Mouse (Mus musculus): ENCODE data around the gene Slc28a3. TPM values are rescaled to one million over a fixed set of nuclear protein-coding genes. Genes with fewer than 3 reads are reported as not detected.

The Slc28a3 gene
- polyA plus RNA-seq, 1 experiment from 2014 or later: 1.0 TPM

DNA sequence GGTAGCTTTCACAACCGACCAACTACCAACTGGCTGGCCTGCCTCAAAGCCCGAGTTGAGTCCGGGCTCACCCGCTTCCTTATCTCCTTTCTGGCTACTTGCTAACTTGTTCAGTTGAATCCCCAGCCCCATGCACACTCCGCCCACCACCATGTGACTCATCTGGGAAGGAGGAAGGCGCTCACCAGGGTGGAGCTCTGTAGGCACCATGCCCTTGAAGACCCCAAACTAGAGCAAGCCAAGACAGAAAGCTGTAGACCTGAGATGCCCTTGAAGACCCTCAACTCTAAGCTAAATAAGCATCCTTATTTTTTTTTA lies 72.8 kb downstream of the Slc28a3 start:
- Histone ChIP-seq H3K4me1 (no peaks in the 10 kb centered on the region), H3K9me3 (no peaks in the 10 kb centered on the region), H3K27me3 (no peaks in the 10 kb centered on the region), H3K4me3 (no peak overlapping the region), H3K4me2 (no peak overlapping the region), H3K9ac (no peak overlapping the region), H3K27ac (no peak overlapping the region), H3K36me3 (no peaks in the 10 kb centered on the region)
- no peak for ATAC-seq (ENCODE audit: insufficient number of reproducible peaks, low FRiP score, low TSS enrichment, low read depth)
- 71% methylated on average over 6 of the region's 6 CpGs for WGBS

DNA sequence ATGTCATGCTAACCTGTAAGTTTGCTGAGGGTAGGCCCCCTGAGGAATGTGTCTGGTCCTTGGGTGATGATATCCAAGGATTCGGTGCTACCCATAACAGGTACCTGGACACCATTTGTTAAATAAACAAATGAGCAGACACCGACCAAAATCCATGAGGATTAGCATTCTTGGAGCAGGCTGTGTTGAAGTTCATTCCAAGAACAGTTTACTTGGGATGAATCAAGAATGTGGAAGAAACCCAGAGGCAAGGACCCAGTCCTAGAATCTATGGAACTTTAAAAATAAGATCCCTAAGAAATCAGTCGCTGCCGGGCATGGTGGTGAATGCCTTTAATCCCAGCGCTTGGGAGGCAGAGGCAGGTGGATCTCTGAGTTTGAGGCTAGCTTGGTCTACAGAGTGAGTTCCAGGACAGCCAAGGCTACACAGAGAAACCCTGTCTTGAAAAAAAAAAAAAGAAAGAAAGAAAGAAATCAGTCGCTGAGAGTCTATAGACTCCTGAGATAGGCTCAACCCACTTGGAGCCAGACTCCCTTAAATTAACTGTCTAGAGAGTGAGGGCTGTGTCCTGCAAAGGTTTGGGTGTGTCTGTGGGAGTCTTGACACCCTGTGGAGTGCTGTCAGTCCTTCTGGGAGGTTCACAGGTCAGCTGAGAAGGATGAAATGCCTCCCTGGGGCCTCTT lies 73.3 kb downstream of the Slc28a3 start:
- no peaks in the 10 kb centered on the region for H3K9me3 ChIP-seq
- H3K27ac ChIP-seq: no peak overlapping the region
- no peaks in the 10 kb centered on the region for H3K4me1 ChIP-seq
- H3K36me3 ChIP-seq: no peaks in the 10 kb centered on the region
- no peak overlapping the region for H3K4me3 ChIP-seq
- 95% methylated on average over 6 of the region's 6 CpGs for WGBS
- H3K9ac ChIP-seq: no peak overlapping the region
- H3K27me3 ChIP-seq: no peaks in the 10 kb centered on the region
- no peak overlapping the region for H3K4me2 ChIP-seq
- no peak for ATAC-seq (ENCODE audit: insufficient number of reproducible peaks, low FRiP score, low TSS enrichment, low read depth)

DNA sequence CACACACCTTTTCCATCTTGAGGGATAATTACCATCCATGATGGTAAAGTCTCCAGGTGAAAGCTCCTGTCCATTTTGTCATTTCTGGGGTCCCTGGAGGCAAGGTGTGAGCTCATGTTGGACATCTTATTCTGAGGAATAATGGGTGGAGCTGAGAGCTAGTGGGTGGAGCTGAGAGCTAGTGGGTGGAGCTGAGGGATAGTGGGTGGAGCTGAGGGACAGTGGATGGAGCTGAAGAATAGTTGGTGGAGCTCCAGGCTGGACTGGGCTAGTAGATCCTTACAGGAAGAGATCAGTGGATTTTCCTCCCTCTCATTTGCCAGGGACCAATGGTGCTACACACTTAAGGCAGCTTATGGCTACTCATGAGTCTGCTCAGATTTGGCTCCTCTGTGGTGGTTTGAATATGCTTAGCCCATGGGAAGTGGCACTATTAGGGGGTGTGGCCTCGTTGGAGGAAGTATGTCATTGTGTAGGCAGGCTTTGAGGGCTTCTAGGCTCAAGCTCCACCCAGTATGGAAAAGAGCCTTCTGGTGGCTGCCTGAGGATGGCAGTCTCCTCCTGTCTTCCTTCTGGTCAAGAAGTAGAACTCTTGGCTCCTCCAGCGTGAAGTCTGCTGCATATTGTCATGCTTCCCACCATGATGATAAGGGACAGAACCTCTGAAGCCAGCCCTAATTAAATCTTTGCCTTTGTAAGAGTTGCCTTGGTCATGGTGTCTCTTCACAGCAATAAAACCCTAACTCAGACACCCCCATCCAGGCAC lies 74.0 kb downstream of the Slc28a3 start:
- H3K9me3 ChIP-seq: no peaks in the 10 kb centered on the region
- no peak overlapping the region for H3K27ac ChIP-seq
- H3K9ac ChIP-seq: no peak overlapping the region
- H3K4me1 ChIP-seq: no peaks in the 10 kb centered on the region
- H3K36me3 ChIP-seq: no peaks in the 10 kb centered on the region
- WGBS: 79% methylated on average over 2 of the region's 2 CpGs
- H3K27me3 ChIP-seq: no peaks in the 10 kb centered on the region
- H3K4me2 ChIP-seq: no peak overlapping the region
- no peak overlapping the region for H3K4me3 ChIP-seq
- no peak for ATAC-seq (ENCODE audit: insufficient number of reproducible peaks, low FRiP score, low TSS enrichment, low read depth)

DNA sequence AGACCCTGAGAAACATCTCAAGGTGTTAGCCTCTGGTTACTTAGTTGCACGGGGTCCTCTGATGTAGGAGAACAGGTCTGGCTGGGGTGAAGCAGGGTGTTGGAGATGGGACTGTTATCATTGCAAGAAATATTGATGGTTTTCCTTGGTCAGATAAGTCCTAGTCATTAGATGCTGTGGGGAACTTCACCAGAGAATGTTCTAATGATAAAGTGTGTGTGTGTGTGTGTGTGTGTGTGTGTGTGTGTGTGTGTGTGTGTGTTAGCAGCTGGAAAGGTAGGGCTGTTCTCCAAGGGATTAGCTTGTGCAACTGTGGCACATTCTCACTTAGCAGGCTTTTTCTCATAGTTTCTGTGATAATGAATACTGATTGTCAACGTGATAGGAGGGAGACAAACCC lies 75.4 kb downstream of the Slc28a3 start:
- no peaks in the 10 kb centered on the region for H3K36me3 ChIP-seq
- WGBS: 66% methylated on average over 2 of the region's 2 CpGs
- H3K9me3 ChIP-seq: no peaks in the 10 kb centered on the region
- H3K9ac ChIP-seq: no peak overlapping the region
- no peak overlapping the region for H3K4me3 ChIP-seq
- no peak for ATAC-seq (ENCODE audit: insufficient number of reproducible peaks, low FRiP score, low TSS enrichment, low read depth)
- no peaks in the 10 kb centered on the region for H3K4me1 ChIP-seq
- H3K27me3 ChIP-seq: no peaks in the 10 kb centered on the region
- no peak overlapping the region for H3K27ac ChIP-seq
- no peak overlapping the region for H3K4me2 ChIP-seq

DNA sequence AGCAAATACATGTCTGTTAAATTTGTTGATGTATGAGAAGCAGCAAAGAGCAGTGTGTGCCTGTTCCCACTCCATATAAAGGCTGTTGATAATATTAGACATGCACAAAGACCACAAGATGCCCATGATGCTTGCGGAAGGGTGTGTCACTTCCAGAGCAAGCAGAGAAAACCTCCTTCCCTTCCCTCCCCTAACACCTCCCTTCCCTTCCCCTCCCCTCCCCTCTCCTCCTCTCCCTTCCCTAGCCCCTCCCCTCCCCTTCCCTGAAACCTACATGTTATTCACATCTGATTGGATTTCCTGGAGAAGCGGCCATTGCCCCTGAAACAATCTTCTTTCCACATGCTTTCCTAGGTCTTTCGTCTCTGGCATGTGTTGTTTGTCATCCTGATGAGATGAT lies 75.8 kb downstream of the Slc28a3 start:
- H3K27ac ChIP-seq: no peak overlapping the region
- H3K4me3 ChIP-seq: no peak overlapping the region
- H3K4me2 ChIP-seq: no peak overlapping the region
- H3K36me3 ChIP-seq: no peaks in the 10 kb centered on the region
- no peaks in the 10 kb centered on the region for H3K4me1 ChIP-seq
- ATAC-seq (ENCODE audit: insufficient number of reproducible peaks, low FRiP score, low TSS enrichment, low read depth): no peak
- WGBS: 69% methylated on average over 3 of the region's 3 CpGs
- no peak overlapping the region for H3K9ac ChIP-seq
- H3K9me3 ChIP-seq: no peaks in the 10 kb centered on the region
- no peaks in the 10 kb centered on the region for H3K27me3 ChIP-seq

DNA sequence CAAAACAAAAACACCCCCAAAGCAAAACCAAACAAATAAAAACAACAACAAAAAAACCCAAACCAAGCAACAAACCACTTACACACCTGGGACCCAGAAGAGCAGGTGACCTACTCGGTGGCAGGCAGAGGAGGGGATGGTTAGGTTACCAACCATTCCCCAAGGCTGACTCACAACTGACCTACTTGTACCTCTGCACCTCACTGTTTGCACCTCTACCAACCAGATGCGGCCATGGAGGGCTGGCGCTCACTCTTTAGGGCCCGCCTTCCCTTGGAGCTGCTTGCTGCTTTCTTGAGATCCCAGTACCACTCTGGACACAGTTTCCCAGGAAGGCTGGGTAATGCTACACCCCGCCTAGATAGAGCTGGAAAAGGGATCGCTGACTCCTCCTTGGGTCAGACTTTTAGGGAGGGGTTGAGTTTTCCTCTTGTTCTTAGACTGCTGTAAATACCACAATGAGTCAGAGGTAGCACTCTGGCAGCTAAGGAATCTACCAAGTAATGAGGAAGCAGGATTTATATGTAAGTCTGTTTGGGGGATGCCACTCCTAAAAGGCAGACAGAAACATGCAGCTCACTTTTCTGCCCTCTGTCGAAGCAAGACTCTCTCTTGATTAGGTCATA lies 76.3 kb downstream of the Slc28a3 start:
- no peaks in the 10 kb centered on the region for H3K4me1 ChIP-seq
- H3K4me2 ChIP-seq: no peak overlapping the region
- WGBS: 61% methylated on average over 7 of the region's 7 CpGs
- H3K36me3 ChIP-seq: no peaks in the 10 kb centered on the region
- H3K27ac ChIP-seq: no peak overlapping the region
- H3K27me3 ChIP-seq: no peaks in the 10 kb centered on the region
- H3K9ac ChIP-seq: no peak overlapping the region
- H3K4me3 ChIP-seq: no peak overlapping the region
- H3K9me3 ChIP-seq: no peaks in the 10 kb centered on the region
- ATAC-seq (ENCODE audit: insufficient number of reproducible peaks, low FRiP score, low TSS enrichment, low read depth): no peak

DNA sequence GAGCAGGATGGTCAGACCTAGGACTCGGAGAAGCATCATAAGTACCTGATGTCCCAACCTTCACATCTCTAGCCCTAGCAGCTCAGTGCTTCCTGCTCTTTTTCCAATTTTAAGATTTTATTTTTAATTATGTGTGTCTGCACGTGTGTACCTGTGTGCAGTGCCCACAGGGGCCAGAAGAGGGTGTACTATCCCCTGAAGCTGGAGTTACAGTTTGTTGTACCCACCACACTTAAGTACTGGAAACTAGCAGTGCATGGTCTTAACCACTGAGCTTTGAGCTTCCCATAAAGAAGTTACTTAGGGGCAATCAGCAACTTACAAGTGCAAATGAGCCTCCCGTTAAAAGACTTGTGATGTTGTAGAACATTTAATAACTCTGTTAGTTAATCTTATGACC lies 86.1 kb downstream of the Slc28a3 start:
- Histone ChIP-seq H3K9me3 (no peaks in the 10 kb centered on the region), H3K27me3 (0 out of 2 replicates have a peak, but pooled peaks cover 7% of the 10 kb centered on the region), H3K4me1 (peaks cover 10% of the 10 kb centered on the region; the same call in 1 of the 2 replicates), H3K27ac (no peak overlapping the region), H3K4me3 (no peak overlapping the region), H3K9ac (no peak overlapping the region), H3K4me2 (no peak overlapping the region), H3K36me3 (no peaks in the 10 kb centered on the region)
- 80% methylated on average over 3 of the region's 3 CpGs for WGBS
- no peak for ATAC-seq (ENCODE audit: insufficient number of reproducible peaks, low FRiP score, low TSS enrichment, low read depth)

DNA sequence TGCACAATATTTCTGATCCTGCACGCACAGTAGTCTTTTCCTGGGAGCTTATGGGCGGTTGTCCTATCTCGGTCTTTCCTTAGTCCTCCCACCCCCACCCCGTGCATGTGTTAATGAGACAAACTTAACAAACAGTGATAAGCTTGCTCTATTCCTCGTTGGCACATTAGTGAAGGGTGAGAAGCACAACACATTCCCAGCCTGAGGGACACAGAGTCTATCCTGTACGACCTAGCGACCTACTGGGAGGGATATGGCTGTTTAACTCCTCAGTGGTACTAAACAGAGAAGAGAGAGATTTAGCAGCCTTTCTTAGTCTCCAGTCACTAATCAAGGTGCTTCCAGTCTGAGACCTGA lies 86.9 kb downstream of the Slc28a3 start:
- Histone ChIP-seq H3K4me3 (no peak overlapping the region), H3K27me3 (0 out of 2 replicates have a peak, but pooled peaks cover 7% of the 10 kb centered on the region), H3K4me1 (peaks cover 10% of the 10 kb centered on the region; the same call in 1 of the 2 replicates), H3K27ac (no peak overlapping the region), H3K36me3 (no peaks in the 10 kb centered on the region), H3K9me3 (no peaks in the 10 kb centered on the region), H3K4me2 (no peak overlapping the region), H3K9ac (no peak overlapping the region)
- no peak for ATAC-seq (ENCODE audit: insufficient number of reproducible peaks, low FRiP score, low TSS enrichment, low read depth)
- 60% methylated on average over 7 of the region's 7 CpGs for WGBS

DNA sequence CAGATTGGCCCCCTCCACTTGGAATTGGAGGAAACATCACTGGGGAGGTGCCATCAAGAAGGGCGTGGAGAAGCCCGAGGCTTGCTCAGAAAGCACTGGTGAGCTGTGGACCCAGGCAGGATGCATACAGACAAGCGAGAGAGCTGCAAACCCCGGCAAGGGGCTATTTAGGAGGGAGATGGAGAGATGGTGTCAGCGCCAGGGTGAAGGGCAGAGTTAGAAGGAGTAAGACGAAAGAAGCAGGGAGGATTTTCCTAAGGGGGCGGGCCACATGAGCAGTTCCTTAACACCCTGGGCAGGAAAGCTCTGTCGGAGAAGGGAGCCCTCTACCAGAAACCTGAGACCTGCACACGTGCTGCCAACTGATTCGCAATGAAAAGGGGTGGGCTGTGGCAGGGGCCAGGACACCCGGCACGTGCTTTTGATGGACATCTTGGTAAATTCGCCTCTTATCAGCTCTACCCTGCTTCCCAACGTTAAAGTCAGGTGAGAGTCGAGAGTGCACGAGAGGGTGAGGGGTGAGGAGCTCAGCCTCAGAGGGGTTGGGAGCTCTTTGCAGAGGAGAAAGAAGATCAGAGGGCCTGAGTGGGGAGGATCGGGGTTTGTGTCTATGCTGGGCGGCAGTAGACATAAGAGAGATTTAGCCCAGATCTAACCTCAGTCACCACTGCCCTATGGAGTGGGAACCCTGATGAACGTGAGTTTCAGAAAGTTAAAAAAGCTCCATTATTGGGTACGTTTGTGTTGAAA lies 87.5 kb downstream of the Slc28a3 start:
- Histone ChIP-seq H3K9me3 (no peaks in the 10 kb centered on the region), H3K4me2 (peak overlapping the region; percentile 39), H3K4me3 (peak overlapping the region; percentile 17), H3K4me1 (peaks cover 10% of the 10 kb centered on the region; the same call in 1 of the 2 replicates), H3K36me3 (no peaks in the 10 kb centered on the region), H3K27me3 (0 out of 2 replicates have a peak, but pooled peaks cover 7% of the 10 kb centered on the region), H3K9ac (no peak overlapping the region), H3K27ac (no peak overlapping the region)
- 10% methylated on average over 20 of the region's 20 CpGs for WGBS
- no peak for ATAC-seq (ENCODE audit: insufficient number of reproducible peaks, low FRiP score, low TSS enrichment, low read depth)

DNA sequence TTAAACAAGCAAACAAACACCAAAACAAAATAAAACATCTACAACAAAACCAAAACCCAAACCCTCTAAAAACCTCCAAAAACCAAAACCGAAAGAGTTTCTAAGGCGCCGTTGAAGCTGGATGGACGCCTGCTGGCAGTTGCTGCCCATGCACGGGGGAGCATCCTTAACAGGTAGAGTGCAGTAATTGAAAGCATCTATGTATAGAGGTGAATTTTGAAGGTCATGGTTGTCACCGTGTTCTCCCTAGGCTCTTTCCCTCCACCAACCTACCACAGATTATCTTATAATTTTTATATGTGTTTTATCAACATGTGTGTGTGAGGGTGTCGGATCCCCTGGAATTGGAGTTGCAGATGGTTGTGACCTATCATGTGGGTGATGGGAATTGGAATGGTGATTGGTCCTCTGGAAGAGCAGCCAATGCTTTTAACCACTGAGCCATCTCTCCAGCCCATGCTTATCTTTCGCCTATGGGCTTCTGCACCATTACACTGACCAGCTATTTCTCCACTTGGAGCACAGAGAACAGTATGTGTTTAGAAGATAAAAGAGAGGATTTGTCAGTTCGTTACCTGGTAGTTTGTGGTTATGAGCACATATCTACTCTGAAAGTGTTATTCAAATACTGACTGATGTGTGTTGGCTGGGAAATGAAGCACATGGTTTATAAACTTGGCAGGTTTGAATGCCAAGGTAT lies 89.2 kb downstream of the Slc28a3 start:
- no peak overlapping the region for H3K27ac ChIP-seq
- H3K9me3 ChIP-seq: no peaks in the 10 kb centered on the region
- ATAC-seq (ENCODE audit: insufficient number of reproducible peaks, low FRiP score, low TSS enrichment, low read depth): no peak
- H3K9ac ChIP-seq: no peak overlapping the region
- H3K27me3 ChIP-seq: 0 out of 2 replicates have a peak, but pooled peaks cover 7% of the 10 kb centered on the region
- no peaks in the 10 kb centered on the region for H3K36me3 ChIP-seq
- no peak overlapping the region for H3K4me2 ChIP-seq
- 89% methylated on average over 9 of the region's 9 CpGs for WGBS
- H3K4me3 ChIP-seq: no peak overlapping the region
- H3K4me1 ChIP-seq: peaks cover 10% of the 10 kb centered on the region; the same call in 1 of the 2 replicates

DNA sequence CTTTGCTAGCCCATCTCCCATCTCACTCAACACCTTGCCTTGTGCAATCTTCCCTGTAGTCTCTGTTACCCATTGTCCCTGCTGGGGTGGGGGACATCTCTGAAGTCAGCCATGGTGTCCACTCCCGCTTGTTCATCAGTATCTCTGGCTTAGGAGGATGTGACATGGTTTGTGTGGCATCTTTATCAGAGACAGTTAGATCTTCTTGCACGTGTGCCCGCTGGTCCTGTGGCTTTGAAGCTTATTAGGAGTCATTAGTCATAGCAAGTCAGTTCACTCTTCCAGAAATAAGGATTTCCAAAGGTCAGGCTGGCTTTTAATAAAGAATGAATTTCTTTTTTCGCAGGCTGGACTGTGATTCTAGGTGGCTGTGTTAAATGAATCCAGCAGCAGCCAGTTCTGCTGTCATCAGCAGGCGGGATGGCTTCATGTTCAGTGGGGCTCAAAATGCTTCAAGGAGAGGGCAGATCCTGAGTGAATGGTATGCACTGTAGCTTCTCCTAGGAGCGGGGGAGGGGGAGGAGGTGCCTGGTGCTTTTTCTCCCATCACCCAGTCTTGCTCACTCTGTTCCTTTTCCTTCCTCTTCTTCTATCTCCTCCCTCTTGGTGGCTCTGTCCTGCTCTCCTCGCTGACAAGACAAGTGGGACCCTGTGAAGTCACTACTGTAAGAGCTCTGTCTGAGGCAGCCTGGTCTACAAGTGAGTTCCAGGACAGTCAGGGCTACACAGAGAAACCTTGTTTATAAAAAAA lies 89.9 kb downstream of the Slc28a3 start:
- Histone ChIP-seq H3K36me3 (no peaks in the 10 kb centered on the region), H3K27me3 (0 out of 2 replicates have a peak, but pooled peaks cover 7% of the 10 kb centered on the region), H3K9me3 (no peaks in the 10 kb centered on the region), H3K4me3 (no peak overlapping the region), H3K9ac (no peak overlapping the region), H3K4me2 (no peak overlapping the region), H3K4me1 (peaks cover 10% of the 10 kb centered on the region; the same call in 1 of the 2 replicates), H3K27ac (no peak overlapping the region)
- ATAC-seq (ENCODE audit: insufficient number of reproducible peaks, low FRiP score, low TSS enrichment, low read depth): no peak
- WGBS: 69% methylated on average over 7 of the region's 7 CpGs
